Mouse (Mus musculus): ENCODE measurements around the gene Agtr1a. TPM values are rescaled to one million over a fixed set of nuclear protein-coding genes. Genes with fewer than 3 reads are reported as not detected.

The Agtr1a gene
- polyA plus RNA-seq, 2 experiments = 8.7 to 10.3 TPM

DNA sequence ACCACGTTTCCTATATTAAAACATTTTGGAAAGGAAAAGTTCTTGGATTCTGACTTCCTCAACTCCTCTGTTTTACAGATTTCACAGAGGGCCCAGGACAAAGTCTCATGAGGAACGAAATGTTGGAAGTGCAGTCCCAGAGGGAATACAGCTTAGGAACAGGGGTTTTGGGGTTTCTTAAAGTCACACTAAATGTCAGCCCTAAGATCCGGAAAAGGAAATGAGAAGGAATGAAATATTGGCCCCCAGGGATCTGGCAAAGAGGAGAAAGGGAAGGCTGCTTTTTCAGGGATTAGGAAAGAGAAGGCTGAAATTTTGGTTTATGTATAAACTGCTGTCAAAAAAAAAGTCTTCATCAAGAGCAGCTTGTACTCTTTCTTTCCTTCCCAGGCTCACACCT is 60.2 kb downstream of the Agtr1a start:
- no peaks in the 10 kb centered on the region for H3K9me3 ChIP-seq (ENCODE audit: control insufficient read depth, low read length)
- no peaks in the 10 kb centered on the region for H3K36me3 ChIP-seq (replicated peaks; ENCODE audit: control insufficient read depth, insufficient read depth, low read depth)
- no peaks in the 10 kb centered on the region for H3K27me3 ChIP-seq (ENCODE audit: control insufficient read depth, insufficient read depth, low read length)
- no peak overlapping the region for H3K4me2 ChIP-seq (ENCODE audit: low read depth)
- no peak overlapping the region for H3K4me3 ChIP-seq (ENCODE audit: insufficient read depth in 1 of 2, low read depth in 2 of 2, low read length in 2 of 2)
- no peaks in the 10 kb centered on the region for H3K4me1 ChIP-seq (replicated peaks; ENCODE audit: control insufficient read depth in 2 of 2, insufficient read depth in 2 of 2, low read length in 1 of 2)
- no peak overlapping the region for H3K9ac ChIP-seq (replicated peaks)
- no peak overlapping the region for H3K27ac ChIP-seq
- DNase-seq (ENCODE audit: low read depth in 3 of 3, low spot score in 3 of 3) = no peak
- TF ChIP-seq CTCF (IDR thresholded peaks at IDR 0.05; ENCODE audit: low read depth) (no peak), EP300 (IDR thresholded peaks at IDR 0.05; ENCODE audit: low read depth) (no peak)
- no peak for ATAC-seq (ENCODE audit: insufficient read depth)
- 46% methylated on average over 3 of the region's 3 CpGs for WGBS (ENCODE audit: insufficient replicate concordance)

DNA sequence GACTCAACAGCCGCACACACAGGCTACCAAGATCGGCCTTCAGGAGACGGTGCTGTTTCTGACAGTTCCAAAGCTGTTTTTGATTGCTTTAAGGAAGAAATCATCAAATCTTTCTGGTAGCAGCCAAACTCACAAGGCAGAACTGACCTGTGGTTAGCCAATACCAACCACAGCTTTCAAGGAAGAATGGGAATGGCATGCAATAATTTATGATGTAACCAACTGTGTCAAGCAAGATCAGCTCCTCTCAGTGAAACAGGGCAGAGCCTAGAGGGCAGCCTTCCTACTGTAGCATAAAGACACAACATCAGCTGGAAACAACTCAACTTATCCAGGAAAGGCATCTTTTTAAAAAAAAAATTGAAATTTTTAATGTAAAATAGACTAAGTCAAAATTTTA is 62.6 kb downstream of the Agtr1a start:
- Histone ChIP-seq H3K4me3 (ENCODE audit: insufficient read depth in 1 of 2, low read depth in 2 of 2, low read length in 2 of 2) (no peak overlapping the region), H3K4me1 (replicated peaks; ENCODE audit: control insufficient read depth in 2 of 2, insufficient read depth in 2 of 2, low read length in 1 of 2) (no peaks in the 10 kb centered on the region), H3K9me3 (ENCODE audit: control insufficient read depth, low read length) (no peaks in the 10 kb centered on the region), H3K9ac (replicated peaks) (no peak overlapping the region), H3K27me3 (ENCODE audit: control insufficient read depth, insufficient read depth, low read length) (no peaks in the 10 kb centered on the region), H3K27ac (no peak overlapping the region), H3K36me3 (replicated peaks; ENCODE audit: control insufficient read depth, insufficient read depth, low read depth) (no peaks in the 10 kb centered on the region), H3K4me2 (ENCODE audit: low read depth) (no peak overlapping the region)
- ATAC-seq (ENCODE audit: insufficient read depth) (no peak), DNase-seq (ENCODE audit: low read depth in 3 of 3, low spot score in 3 of 3) (no peak)
- TF ChIP-seq CTCF (IDR thresholded peaks at IDR 0.05; ENCODE audit: low read depth) (no peak), EP300 (IDR thresholded peaks at IDR 0.05; ENCODE audit: low read depth) (no peak)
- WGBS (ENCODE audit: insufficient replicate concordance) = 57% methylated on average over 3 of the region's 3 CpGs

DNA sequence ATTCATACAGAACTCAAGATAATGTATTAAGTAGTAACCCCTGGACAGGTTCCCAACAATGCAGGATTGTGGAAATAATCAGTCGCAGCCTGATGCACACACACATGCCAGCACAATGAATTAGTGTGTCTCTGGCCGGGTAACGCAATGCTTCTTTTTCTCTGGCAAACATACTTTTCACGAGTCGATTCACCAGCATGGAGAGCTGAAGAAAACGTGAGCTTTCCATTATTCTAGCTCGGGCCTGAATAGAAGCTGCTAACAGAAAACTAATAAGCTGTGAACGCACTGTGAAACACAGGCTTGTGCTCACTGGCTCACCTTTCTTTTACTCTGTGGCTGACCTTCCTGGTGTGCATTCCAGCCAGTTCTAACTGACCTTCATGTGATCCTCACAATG is 64.4 kb downstream of the Agtr1a start:
- Histone ChIP-seq H3K9ac (replicated peaks) (no peak overlapping the region), H3K27me3 (ENCODE audit: control insufficient read depth, insufficient read depth, low read length) (no peaks in the 10 kb centered on the region), H3K36me3 (replicated peaks; ENCODE audit: control insufficient read depth, insufficient read depth, low read depth) (no peaks in the 10 kb centered on the region), H3K4me3 (ENCODE audit: insufficient read depth in 1 of 2, low read depth in 2 of 2, low read length in 2 of 2) (no peak overlapping the region), H3K9me3 (ENCODE audit: control insufficient read depth, low read length) (no peaks in the 10 kb centered on the region), H3K4me2 (ENCODE audit: low read depth) (no peak overlapping the region), H3K4me1 (replicated peaks; ENCODE audit: control insufficient read depth in 2 of 2, insufficient read depth in 2 of 2, low read length in 1 of 2) (no peaks in the 10 kb centered on the region), H3K27ac (no peak overlapping the region)
- TF ChIP-seq EP300 (IDR thresholded peaks at IDR 0.05; ENCODE audit: low read depth) (no peak), CTCF (IDR thresholded peaks at IDR 0.05; ENCODE audit: low read depth) (no peak)
- no peak for DNase-seq (ENCODE audit: low read depth in 3 of 3, low spot score in 3 of 3)
- no peak for ATAC-seq (ENCODE audit: insufficient read depth)
- 68% methylated on average over 8 of the region's 8 CpGs for WGBS (ENCODE audit: insufficient replicate concordance)

DNA sequence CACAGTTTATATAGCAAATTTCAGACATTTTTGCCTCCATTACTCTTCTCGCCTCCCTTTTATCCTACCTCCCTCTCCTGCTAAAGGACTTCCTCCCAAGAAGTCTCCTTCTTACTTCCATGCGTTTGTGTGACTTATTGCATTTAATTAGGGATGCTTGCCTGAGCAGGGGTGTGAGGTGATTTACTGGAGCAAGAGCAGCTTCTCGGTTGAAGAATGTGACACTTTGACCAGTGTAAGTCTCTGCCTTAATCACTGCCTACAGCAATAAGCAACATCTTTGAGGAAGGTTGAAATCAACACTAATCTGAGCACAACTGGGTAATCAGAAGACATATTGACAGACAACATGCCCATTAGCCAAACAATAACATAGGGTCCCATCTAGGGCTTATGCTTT is 67.6 kb downstream of the Agtr1a start:
- ATAC-seq (ENCODE audit: insufficient read depth) = no peak
- Histone ChIP-seq H3K27me3 (ENCODE audit: control insufficient read depth, insufficient read depth, low read length) (no peaks in the 10 kb centered on the region), H3K4me2 (ENCODE audit: low read depth) (no peak overlapping the region), H3K27ac (no peak overlapping the region), H3K9ac (replicated peaks) (no peak overlapping the region), H3K36me3 (replicated peaks; ENCODE audit: control insufficient read depth, insufficient read depth, low read depth) (no peaks in the 10 kb centered on the region), H3K9me3 (ENCODE audit: control insufficient read depth, low read length) (no peaks in the 10 kb centered on the region), H3K4me1 (replicated peaks; ENCODE audit: control insufficient read depth in 2 of 2, insufficient read depth in 2 of 2, low read length in 1 of 2) (no peaks in the 10 kb centered on the region), H3K4me3 (ENCODE audit: insufficient read depth in 1 of 2, low read depth in 2 of 2, low read length in 2 of 2) (no peak overlapping the region)
- TF ChIP-seq CTCF (IDR thresholded peaks at IDR 0.05; ENCODE audit: low read depth) = no peak
- no peak for TF ChIP-seq EP300 (IDR thresholded peaks at IDR 0.05; ENCODE audit: low read depth)
- WGBS (ENCODE audit: insufficient replicate concordance) = 44% methylated on average over 3 of the region's 3 CpGs
- DNase-seq (ENCODE audit: low read depth in 3 of 3, low spot score in 3 of 3) = no peak

DNA sequence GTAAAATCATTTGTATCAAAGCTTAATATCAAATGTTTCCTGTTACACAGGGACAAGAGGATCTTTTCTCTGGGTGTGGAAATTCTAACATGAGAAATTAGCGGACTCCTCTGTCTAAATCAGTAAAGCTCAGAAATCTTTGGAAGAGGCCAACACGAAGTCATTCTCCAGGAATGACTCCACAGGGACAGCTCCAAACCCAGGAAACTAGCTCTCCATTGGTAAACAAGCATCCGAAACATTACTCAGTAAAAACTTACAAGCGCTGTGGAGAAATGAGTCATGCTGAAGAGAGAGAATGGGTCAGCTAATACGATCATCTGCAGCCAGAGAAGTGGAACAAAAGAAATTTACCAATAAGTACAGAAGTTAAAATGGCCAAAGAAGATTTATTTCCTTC is 82.4 kb downstream of the Agtr1a start:
- ATAC-seq (ENCODE audit: insufficient read depth) (no peak), DNase-seq (ENCODE audit: low read depth in 3 of 3, low spot score in 3 of 3) (no peak)
- no peak overlapping the region for H3K9ac ChIP-seq (replicated peaks)
- H3K4me1 ChIP-seq (replicated peaks; ENCODE audit: control insufficient read depth in 2 of 2, insufficient read depth in 2 of 2, low read length in 1 of 2) = no peaks in the 10 kb centered on the region
- TF ChIP-seq CTCF (IDR thresholded peaks at IDR 0.05; ENCODE audit: low read depth) (no peak), EP300 (IDR thresholded peaks at IDR 0.05; ENCODE audit: low read depth) (no peak)
- WGBS (ENCODE audit: insufficient replicate concordance) = 63% methylated on average over 5 of the region's 5 CpGs
- no peaks in the 10 kb centered on the region for H3K9me3 ChIP-seq (ENCODE audit: control insufficient read depth, low read length)
- no peaks in the 10 kb centered on the region for H3K36me3 ChIP-seq (replicated peaks; ENCODE audit: control insufficient read depth, insufficient read depth, low read depth)
- no peak overlapping the region for H3K27ac ChIP-seq
- H3K27me3 ChIP-seq (ENCODE audit: control insufficient read depth, insufficient read depth, low read length) = no peaks in the 10 kb centered on the region
- no peak overlapping the region for H3K4me2 ChIP-seq (ENCODE audit: low read depth)
- H3K4me3 ChIP-seq (ENCODE audit: insufficient read depth in 1 of 2, low read depth in 2 of 2, low read length in 2 of 2) = no peak overlapping the region
